Mouse (Mus musculus) G1E-ER4 (cell line): ENCODE results near the gene Tfpi2. TPM values are rescaled to one million over a fixed set of nuclear protein-coding genes. Genes with fewer than 3 reads are reported as not detected.

Source experiments
- GATA1 ChIP-seq: IDR thresholded peaks from one replicate; pipeline ENCODE4 v1.8.0; 2012; ENCODE audit warnings: low read length, inconsistent platforms
- polyA plus RNA-seq: library from polyadenylated mRNA; stranded (reverse); fragments of >175 nt; gene quantifications from 2 replicates; pipeline ENCODE4 v1.2.3, GENCODE M21; 2012

The Tfpi2 gene
- not detected in 2 replicates for polyA plus RNA-seq

- TF ChIP-seq GATA1, result no peak
Observed at GRCm38 (mm10) chr6:3988750-3989149, at the start of gene Tfpi2. TSS of gene Tfpi2 (minus strand) at chr6:3988919.

GRCm38 (mm10) chr6:4030956-4031355 lies 42.2 kb upstream of the Tfpi2 start:
- no peak for TF ChIP-seq GATA1

DNA sequence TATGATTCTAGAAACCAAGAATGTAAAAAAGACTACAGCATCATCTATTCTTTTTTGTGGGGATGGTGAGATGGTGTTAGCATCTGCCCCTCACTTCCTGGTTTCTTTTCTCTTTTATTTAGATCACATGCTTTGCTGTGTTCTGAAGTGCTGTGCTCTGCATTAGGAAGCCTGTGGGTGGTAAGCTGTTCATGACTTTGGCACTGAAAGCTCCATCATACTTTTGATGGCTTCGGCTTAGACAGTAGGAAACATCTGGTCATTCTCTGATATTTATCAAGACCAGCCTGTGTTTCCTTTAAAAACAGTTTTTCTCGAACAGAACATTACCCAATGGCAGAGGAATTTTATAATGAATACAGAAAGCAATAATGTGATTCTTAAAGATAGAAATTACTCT lies 37.6 kb upstream of the Tfpi2 start:
- no peak for TF ChIP-seq GATA1

- no peak for TF ChIP-seq GATA1
Observed at GRCm38 (mm10) chr6:4022645-4023044, 33.9 kb upstream of the Tfpi2 start.

DNA sequence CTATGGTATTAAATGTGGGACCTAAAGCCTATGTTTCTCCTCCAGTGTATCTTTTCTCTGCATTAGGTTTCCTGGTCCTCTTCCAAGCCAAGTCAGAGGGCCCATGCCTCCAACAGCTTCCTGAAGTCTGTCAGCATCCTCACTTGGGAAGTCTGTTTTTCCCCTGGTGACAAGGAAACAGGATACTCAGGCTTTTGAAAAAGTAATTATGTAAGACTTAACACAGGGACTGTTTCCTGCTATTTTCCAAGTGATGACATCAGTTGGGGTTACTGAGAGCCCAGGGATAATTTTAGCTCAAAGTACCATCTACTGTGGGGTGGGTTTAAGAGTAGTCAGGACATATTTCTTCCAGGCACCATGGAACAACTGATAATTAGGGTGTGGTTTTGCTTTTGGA lies 20.8 kb upstream of the Tfpi2 start:
- no peak for TF ChIP-seq GATA1

DNA sequence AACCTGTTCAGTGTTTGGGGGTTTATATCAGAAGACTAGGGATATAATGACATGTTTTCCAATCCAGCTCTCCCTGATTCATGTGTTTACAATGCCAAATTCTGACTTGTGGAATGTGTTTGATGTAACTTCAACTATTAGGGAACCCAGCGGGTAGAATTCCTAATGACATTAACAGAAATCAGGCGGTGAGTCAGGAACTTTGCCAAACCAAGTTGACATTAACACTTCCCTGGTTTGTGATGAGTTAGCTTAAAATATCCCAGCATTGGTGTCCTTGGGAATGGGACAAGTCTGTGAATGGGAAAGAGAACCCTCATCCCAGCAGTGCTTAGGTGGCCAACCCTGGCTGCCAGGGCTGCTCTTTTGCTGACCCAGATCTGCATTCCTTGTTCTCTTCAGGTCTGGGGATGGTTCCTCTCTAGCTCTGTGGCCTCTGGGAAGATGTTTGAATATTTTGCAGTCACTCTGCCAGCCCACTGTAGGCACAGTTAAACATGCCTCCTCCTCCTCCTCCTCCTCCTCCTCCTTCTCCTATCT lies 19.9 kb upstream of the Tfpi2 start:
- TF ChIP-seq GATA1, result no peak

- TF ChIP-seq GATA1, result no peak
Observed at GRCm38 (mm10) chr6:4004808-4005207, 16.1 kb upstream of the Tfpi2 start.

DNA sequence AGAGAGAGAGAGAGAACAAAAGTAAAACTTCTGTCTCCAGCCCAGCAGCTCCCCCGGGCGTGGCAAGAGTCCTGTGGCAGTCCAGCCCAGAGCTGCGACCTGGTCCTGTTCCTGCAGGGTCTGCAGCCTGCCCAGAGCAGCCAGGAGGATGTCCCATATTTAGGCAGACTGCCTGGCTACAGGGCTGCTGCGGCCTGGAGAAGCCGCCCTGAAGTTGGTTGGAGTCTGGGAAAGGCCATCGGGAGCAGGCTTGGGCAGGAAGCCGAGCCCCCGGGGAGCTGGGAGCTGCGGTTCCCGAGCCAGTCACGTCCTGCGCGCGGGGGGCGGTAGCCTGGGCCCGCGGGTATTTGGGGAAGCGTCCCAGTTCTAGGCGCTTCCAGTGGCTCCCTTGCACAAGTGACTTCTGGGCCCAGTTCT lies 15.2 kb upstream of the Tfpi2 start, which contains the start of gene Gng11:
Gene Gng11, plus strand, starts transcription at position 15 of the 417 bp plus-strand sequence.
- no peak for TF ChIP-seq GATA1

- no peak for TF ChIP-seq GATA1
Observed at GRCm38 (mm10) chr6:4003445-4003844, 14.7 kb upstream of the Tfpi2 start.

- no peak for TF ChIP-seq GATA1
Observed at GRCm38 (mm10) chr6:4000716-4001115, 12.0 kb upstream of the Tfpi2 start.

DNA sequence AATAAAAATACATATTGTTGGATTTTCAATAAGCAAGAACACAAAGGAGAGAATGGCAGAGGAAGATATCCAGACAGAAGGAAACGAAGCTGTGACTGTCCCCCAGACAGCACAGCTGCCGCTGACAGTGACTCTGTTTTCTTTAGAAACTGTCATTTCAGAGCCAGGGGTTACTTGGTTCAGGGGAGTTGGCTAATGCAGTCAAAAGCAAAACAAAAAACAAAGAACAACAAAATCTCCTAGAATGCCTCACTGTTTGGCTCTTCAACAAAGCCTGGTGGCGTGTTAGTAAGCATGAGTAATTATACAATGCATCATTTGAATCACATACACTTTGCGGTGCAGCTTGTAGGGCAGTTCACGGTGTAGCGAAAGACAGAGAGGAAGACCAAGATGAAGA lies 10.6 kb upstream of the Tfpi2 start:
- TF ChIP-seq GATA1, result no peak

DNA sequence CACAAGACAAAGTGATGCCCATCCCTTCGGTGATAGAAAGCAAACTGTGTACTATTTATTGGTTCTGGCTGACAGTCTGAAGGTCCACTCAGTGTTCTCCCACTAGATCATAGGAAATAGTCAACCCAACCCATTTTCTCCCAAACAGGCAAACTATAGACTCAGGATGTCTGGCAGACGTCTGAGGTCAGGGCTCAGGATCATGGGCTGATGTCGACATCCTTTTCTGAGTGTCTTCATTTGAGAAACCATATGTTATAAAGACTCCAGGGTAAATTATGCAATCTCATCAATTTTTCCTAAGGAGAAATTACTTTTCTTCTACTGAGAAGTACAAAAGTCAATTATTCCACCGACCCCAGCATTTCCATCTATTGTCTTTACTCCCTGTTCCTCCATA lies 9.4 kb upstream of the Tfpi2 start:
- no peak for TF ChIP-seq GATA1

GRCm38 (mm10) chr6:3993492-3993891 lies 4.8 kb upstream of the Tfpi2 start, which contains the start of gene Gngt1:
TSS of gene Gngt1 (plus strand) at chr6:3993792.
- no peak for TF ChIP-seq GATA1

DNA sequence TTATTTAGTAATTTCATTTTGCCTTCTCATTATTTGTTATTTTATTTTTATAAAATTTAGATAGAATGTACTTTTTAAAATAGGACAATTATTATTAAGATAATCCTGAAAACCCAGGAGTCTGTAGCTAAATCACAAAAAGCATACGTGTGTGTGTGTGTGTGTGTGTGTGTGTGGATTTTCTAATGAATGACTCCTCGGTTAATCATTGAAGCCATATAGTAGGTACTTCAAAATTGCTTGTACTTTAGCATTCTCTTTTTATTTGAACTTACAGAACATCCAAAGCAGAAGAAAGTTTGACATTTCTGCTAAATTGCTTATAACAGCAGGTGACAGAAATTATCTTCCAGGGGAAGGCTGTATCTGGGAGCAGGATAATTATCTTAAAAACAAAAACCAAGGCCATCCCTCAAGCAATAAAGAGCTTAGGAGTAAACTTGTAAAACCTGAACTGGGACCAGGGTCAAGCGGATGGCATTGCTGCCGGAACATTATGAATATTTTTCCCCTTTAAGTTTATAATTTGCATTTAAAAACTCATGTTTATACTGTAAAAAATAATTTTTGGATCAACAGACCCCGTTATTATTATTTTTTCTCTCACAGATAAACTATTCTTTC lies 5.9 kb downstream of the Tfpi2 start:
- no peak for TF ChIP-seq GATA1

DNA sequence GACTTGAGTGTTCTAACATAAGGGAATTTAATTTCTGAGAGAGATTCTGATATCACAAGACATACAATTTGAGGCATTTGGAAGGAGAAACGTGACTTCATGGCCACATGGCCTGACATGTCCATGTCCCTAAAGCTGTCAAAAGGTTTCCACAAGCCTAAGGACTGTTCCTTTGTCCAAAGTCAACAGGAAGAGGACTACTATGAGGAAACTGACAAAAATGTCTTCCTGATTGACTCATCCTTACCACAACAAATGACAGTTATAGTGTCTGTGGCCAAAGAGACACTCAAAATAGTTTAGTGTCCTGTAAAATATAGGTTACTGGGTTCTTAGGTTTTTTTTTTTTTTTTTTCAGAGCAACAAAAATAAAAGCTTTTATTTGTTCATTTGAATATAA lies 15.0 kb downstream of the Tfpi2 start:
- TF ChIP-seq GATA1, result no peak

- TF ChIP-seq GATA1, result no peak
Observed at GRCm38 (mm10) chr6:3967676-3968626, 20.8 kb downstream of the Tfpi2 start.
